Mouse (Mus musculus): ENCODE measurements around the gene Fam214a.

- TF ChIP-seq CTCF (IDR thresholded peaks at IDR 0.05; ENCODE audit: extremely low read depth, insufficient read depth, insufficient read length, insufficient replicate concordance) = no peak
- TF ChIP-seq POLR2A (IDR thresholded peaks at IDR 0.05; ENCODE audit: low read depth, low read length) = no peak
These were observed 29.5 kb downstream of the Fam214a start for GRCm38 (mm10) chr9:74982193-74982592.
